Mouse (Mus musculus) midbrain, embryonic 15.5 days (tissue): ENCODE measurements around the gene Ern2. TPM values are rescaled to one million over a fixed set of nuclear protein-coding genes. Genes with fewer than 3 reads are reported as not detected.

Experiments
- ATAC-seq: fragments of 200-750 bp; cut with Nextera tagmentation; replicated peaks from 2 replicates; pipeline ENCODE4 v1.8.0; 2017; ENCODE audit warnings: moderate TSS enrichment
- H3K27ac ChIP-seq: fragments of 300-500 bp; sonication (generic); 2 replicates; pipeline ENCODE4 v1.5.1; 2015; ENCODE audit warnings: mild to moderate bottlenecking, inconsistent platforms
- H3K27me3 ChIP-seq: fragments of 300-500 bp; sonication (generic); replicated peaks from 2 replicates; pipeline ENCODE4 v1.6.1; 2015; ENCODE audit warnings: inconsistent platforms
- H3K36me3 ChIP-seq: fragments of 300-500 bp; sonication (generic); replicated peaks from 2 replicates; pipeline ENCODE4 v1.6.1; 2015; ENCODE audit warnings: inconsistent platforms
- H3K4me1 ChIP-seq: fragments of 300-500 bp; sonication (generic); 2 replicates; pipeline ENCODE4 v1.6.1; 2015; ENCODE audit warnings: inconsistent platforms
- H3K4me2 ChIP-seq: fragments of 300-500 bp; sonication (generic); 2 replicates; pipeline ENCODE4 v1.6.1; 2015; ENCODE audit warnings: inconsistent platforms, mild to moderate bottlenecking, moderate library complexity
- H3K4me3 ChIP-seq: fragments of 300-500 bp; sonication (generic); 2 replicates; pipeline ENCODE4 v1.5.1; 2015; ENCODE audit warnings: mild to moderate bottlenecking, inconsistent platforms
- H3K9ac ChIP-seq: fragments of 300-500 bp; sonication (generic); 2 replicates; pipeline ENCODE4 v1.6.1; 2015; ENCODE audit warnings: mild to moderate bottlenecking, inconsistent platforms
- H3K9me3 ChIP-seq: fragments of 300-500 bp; sonication (generic); 2 replicates; pipeline ENCODE4 v1.6.1; 2016; ENCODE audit warnings: inconsistent platforms
- WGBS: fragments of 180-500 bp; shearing (Covaris S2); methylation state at CpG from one replicate; pipeline ENCODE4 v1.1.7; 2015; ENCODE audit warnings: mixed read lengths; 5-methylcytosine and 5-hydroxymethylcytosine counted together
- polyA plus RNA-seq: library from polyadenylated mRNA; unstranded; fragments of >200 nt; fragmentation: Nextera tagmentation; extraction: Ambion mirVana; gene quantifications from 2 replicates; pipeline ENCODE4 v1.2.1, GENCODE M21; 2015

Gene Ern2
- polyA plus RNA-seq, 1 experiment from 2014 or later: 2.7 TPM

DNA sequence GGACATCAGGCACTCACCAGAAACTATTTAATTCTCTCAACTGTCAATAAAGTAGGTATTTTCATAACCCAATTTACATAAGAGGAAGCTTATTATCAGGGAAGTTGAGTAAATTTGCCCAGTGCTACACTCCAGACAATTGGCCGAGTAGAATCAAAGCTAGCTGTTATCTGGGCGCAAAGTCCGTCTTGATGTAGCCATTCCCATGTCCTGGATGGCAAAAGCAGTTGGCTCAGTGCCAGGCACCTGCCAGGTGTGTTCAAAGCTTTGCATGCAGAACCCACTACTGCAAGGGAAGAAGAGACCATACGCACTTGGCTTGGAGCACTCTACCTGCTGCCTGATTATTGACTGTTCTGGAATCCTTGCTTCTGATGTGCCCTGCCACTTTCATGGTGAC lies 33.5 kb downstream of the Ern2 start:
- 93% methylated on average over 4 of the region's 4 CpGs for WGBS
- no peaks in the 10 kb centered on the region for H3K27me3 ChIP-seq
- H3K4me2 ChIP-seq: no peak overlapping the region
- H3K9me3 ChIP-seq: no peaks in the 10 kb centered on the region
- peaks cover 18% of the 10 kb centered on the region for H3K36me3 ChIP-seq
- no peak overlapping the region for H3K9ac ChIP-seq
- H3K4me3 ChIP-seq: no peak overlapping the region
- no peaks in the 10 kb centered on the region for H3K4me1 ChIP-seq
- H3K27ac ChIP-seq: no peak overlapping the region
- no peak for ATAC-seq

- Histone ChIP-seq H3K27ac (no peak overlapping the region), H3K36me3 (peaks cover 68% of the 10 kb centered on the region), H3K27me3 (no peaks in the 10 kb centered on the region), H3K4me1 (no peaks in the 10 kb centered on the region), H3K9ac (no peak overlapping the region), H3K9me3 (no peaks in the 10 kb centered on the region), H3K4me3 (no peak overlapping the region), H3K4me2 (no peak overlapping the region)
- no peak for ATAC-seq
Measured at GRCm38 (mm10) chr7:122140991-122141390, 45.0 kb downstream of the Ern2 start.

- Histone ChIP-seq H3K4me1 (peaks cover 9% of the 10 kb centered on the region), H3K9ac (no peak overlapping the region), H3K27ac (no peak overlapping the region), H3K36me3 (peaks cover 58% of the 10 kb centered on the region), H3K9me3 (no peaks in the 10 kb centered on the region), H3K4me3 (no peak overlapping the region), H3K27me3 (no peaks in the 10 kb centered on the region), H3K4me2 (no peak overlapping the region)
- 92% methylated on average over 5 of the region's 5 CpGs for WGBS
- ATAC-seq: no peak
Measured at GRCm38 (mm10) chr7:122138190-122138589, 47.8 kb downstream of the Ern2 start.

- H3K4me2 ChIP-seq: no peak overlapping the region
- H3K9me3 ChIP-seq: no peaks in the 10 kb centered on the region
- no peak overlapping the region for H3K9ac ChIP-seq
- no peak for ATAC-seq
- peaks cover 13% of the 10 kb centered on the region for H3K4me1 ChIP-seq
- peaks cover 49% of the 10 kb centered on the region for H3K36me3 ChIP-seq
- no peaks in the 10 kb centered on the region for H3K27me3 ChIP-seq
- no peak overlapping the region for H3K4me3 ChIP-seq
- H3K27ac ChIP-seq: no peak overlapping the region
Measured at GRCm38 (mm10) chr7:122137071-122137470, 48.9 kb downstream of the Ern2 start.

GRCm38 (mm10) chr7:122135070-122135469 lies 50.9 kb downstream of the Ern2 start:
- Histone ChIP-seq H3K27me3 (no peaks in the 10 kb centered on the region), H3K36me3 (peaks cover 40% of the 10 kb centered on the region), H3K4me1 (peaks cover 14% of the 10 kb centered on the region), H3K27ac (no peak overlapping the region), H3K4me3 (no peak overlapping the region), H3K9ac (no peak overlapping the region), H3K4me2 (no peak overlapping the region), H3K9me3 (no peaks in the 10 kb centered on the region)
- ATAC-seq: no peak
- 73% methylated on average over 10 of the region's 10 CpGs for WGBS

- no peaks in the 10 kb centered on the region for H3K27me3 ChIP-seq
- peak overlapping the region; percentile 58; the same call in 1 of the 2 replicates for H3K27ac ChIP-seq
- ATAC-seq: peak; percentile 64; the same call in 1 of the 2 replicates
- H3K36me3 ChIP-seq: peaks cover 23% of the 10 kb centered on the region; the same call in 1 of the 2 replicates
- H3K4me2 ChIP-seq: peak overlapping the region; percentile 56
- peak overlapping the region; percentile 78 for H3K4me3 ChIP-seq
- WGBS: 21% methylated on average over 8 of the region's 8 CpGs
- peaks cover 14% of the 10 kb centered on the region for H3K4me1 ChIP-seq
- H3K9me3 ChIP-seq: no peaks in the 10 kb centered on the region
- peak overlapping the region; percentile 64 for H3K9ac ChIP-seq
Measured at GRCm38 (mm10) chr7:122133338-122133625, 52.7 kb downstream of the Ern2 start.

GRCm38 (mm10) chr7:122132497-122133337 lies 53.3 kb downstream of the Ern2 start, which contains the start of the genes Palb2 and Dctn5:
Gene Palb2 (minus strand): TSS chr7:122132985.
Gene Dctn5 (plus strand): TSS chr7:122133041.
- WGBS: under 1% methylated on average over 54 of the region's 54 CpGs
- Histone ChIP-seq H3K9ac (peak within 1 kb of the TSS; percentile 64), H3K4me2 (peak within 1 kb of the TSS; percentile 79), H3K9me3 (no peaks in the 10 kb centered on the region), H3K27me3 (no peaks in the 10 kb centered on the region), H3K4me1 (peaks cover 14% of the 10 kb centered on the region), H3K27ac (peak within 1 kb of the TSS; percentile 58), H3K36me3 (peaks cover 19% of the 10 kb centered on the region; the same call in 1 of the 2 replicates), H3K4me3 (peak within 1 kb of the TSS; percentile 78)
- peak; percentile 97 for ATAC-seq

DNA sequence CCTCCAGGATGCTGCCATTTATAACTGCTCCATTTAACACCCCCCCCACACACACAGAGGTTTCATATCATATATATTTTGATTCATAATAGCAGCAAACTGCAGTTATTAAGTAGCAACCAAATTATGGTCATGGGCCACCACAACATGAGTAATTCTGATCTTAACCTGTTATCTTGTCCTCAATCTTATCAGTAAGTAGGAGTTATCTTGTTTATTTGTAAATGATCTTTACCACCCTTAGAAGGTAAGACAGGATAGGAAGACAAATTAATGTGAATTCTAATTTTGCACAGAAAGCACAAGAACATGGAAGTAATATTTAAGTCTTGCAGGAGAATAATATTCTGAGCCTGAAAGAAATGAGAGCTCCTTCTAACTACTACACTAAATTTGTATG lies 54.2 kb downstream of the Ern2 start:
- no peak overlapping the region for H3K9ac ChIP-seq

GRCm38 (mm10) chr7:122126946-122127345 lies 59.1 kb downstream of the Ern2 start:
- no peak overlapping the region for H3K27ac ChIP-seq
- 0 out of 2 replicates have a peak, but pooled peaks cover 11% of the 10 kb centered on the region for H3K36me3 ChIP-seq
- H3K9me3 ChIP-seq: no peaks in the 10 kb centered on the region
- no peak overlapping the region for H3K9ac ChIP-seq
- no peaks in the 10 kb centered on the region for H3K4me1 ChIP-seq
- H3K4me3 ChIP-seq: no peak overlapping the region
- 91% methylated on average over 11 of the region's 11 CpGs for WGBS
- H3K4me2 ChIP-seq: no peak overlapping the region
- no peak for ATAC-seq
- H3K27me3 ChIP-seq: no peaks in the 10 kb centered on the region

More for the DNA sequence above, 54.2 kb downstream of the Ern2 start:
- Histone ChIP-seq H3K27ac (no peak overlapping the region), H3K27me3 (no peaks in the 10 kb centered on the region), H3K36me3 (peaks cover 14% of the 10 kb centered on the region; the same call in 1 of the 2 replicates), H3K4me1 (peaks cover 14% of the 10 kb centered on the region), H3K4me3 (peak overlapping the region; percentile 78), H3K4me2 (peak overlapping the region; percentile 79), H3K9me3 (no peaks in the 10 kb centered on the region)
- ATAC-seq: no peak

DNA sequence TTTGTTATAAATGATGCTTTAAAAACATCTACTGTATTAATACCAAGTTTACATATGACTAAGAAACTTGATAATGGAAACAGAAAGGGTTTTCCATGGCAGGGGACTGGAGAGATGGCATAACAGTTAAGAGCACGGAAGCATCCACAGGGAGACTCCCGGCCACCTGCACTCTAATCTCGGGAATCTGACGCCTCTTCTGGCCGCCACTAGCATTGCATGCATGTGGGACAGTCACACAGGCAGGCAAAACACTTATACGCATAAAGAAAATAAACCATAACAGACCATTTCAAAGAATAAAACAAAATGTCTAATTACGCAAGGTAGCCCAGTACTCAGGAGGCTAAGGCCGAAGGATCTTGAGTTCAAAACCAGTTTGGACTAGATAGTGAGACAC lies 60.4 kb downstream of the Ern2 start:
- H3K27ac ChIP-seq: no peak overlapping the region
- no peaks in the 10 kb centered on the region for H3K9me3 ChIP-seq
- no peaks in the 10 kb centered on the region for H3K27me3 ChIP-seq
- 0 out of 2 replicates have a peak, but pooled peaks cover 14% of the 10 kb centered on the region for H3K36me3 ChIP-seq
- H3K9ac ChIP-seq: no peak overlapping the region
- 70% methylated on average over 8 of the region's 8 CpGs for WGBS
- ATAC-seq: no peak
- H3K4me1 ChIP-seq: no peaks in the 10 kb centered on the region
- H3K4me2 ChIP-seq: no peak overlapping the region
- no peak overlapping the region for H3K4me3 ChIP-seq

GRCm38 (mm10) chr7:122123518-122123917 lies 62.5 kb downstream of the Ern2 start:
- WGBS: 89% methylated on average over 4 of the region's 4 CpGs
- no peak overlapping the region for H3K4me2 ChIP-seq
- no peak for ATAC-seq
- no peaks in the 10 kb centered on the region for H3K27me3 ChIP-seq
- no peaks in the 10 kb centered on the region for H3K9me3 ChIP-seq
- H3K27ac ChIP-seq: no peak overlapping the region
- no peaks in the 10 kb centered on the region for H3K4me1 ChIP-seq
- H3K36me3 ChIP-seq: 0 out of 2 replicates have a peak, but pooled peaks cover 15% of the 10 kb centered on the region
- H3K4me3 ChIP-seq: no peak overlapping the region
- no peak overlapping the region for H3K9ac ChIP-seq
